Mouse (Mus musculus) heart, adult 2 months (tissue): Measurements from ENCODE around the gene Lmntd1. TPM values are rescaled to one million over a fixed set of nuclear protein-coding genes. Genes with fewer than 3 reads are reported as not detected.
A peak's percentile ranks its signal among the peaks of the same experiment; 100 is the strongest.

Experiments used
- DNase-seq, 2 experiments: peaks; one replicate each; pipeline ENCODE4 v3.0.0; 2021
- H3K27ac ChIP-seq: fragments of 200-600 bp; 2 replicates; pipeline ENCODE4 v1.8.1; 2022
- H3K27me3 ChIP-seq: fragments of 200-500 bp; 2 replicates; pipeline ENCODE4 v1.6.1; 2012; ENCODE audit warnings: mild to moderate bottlenecking, low read length, inconsistent platforms, mixed read lengths; ENCODE audit not compliant: control insufficient read depth, insufficient read depth
- H3K36me3 ChIP-seq: fragments of 200-500 bp; 2 replicates; pipeline ENCODE4 v1.6.1; 2012; ENCODE audit warnings: low read length, inconsistent platforms; ENCODE audit not compliant: control insufficient read depth, insufficient read depth
- H3K4me1 ChIP-seq: fragments of 200-500 bp; 2 replicates; pipeline ENCODE4 v1.6.1; 2011; ENCODE audit warnings: low read length; ENCODE audit not compliant: control insufficient read depth, insufficient read depth
- H3K4me3 ChIP-seq: fragments of 200-600 bp; 2 replicates; pipeline ENCODE4 v1.8.1; 2022
- H3K79me2 ChIP-seq: fragments of 200-500 bp; replicated peaks from 2 replicates; pipeline ENCODE4 v1.6.1; 2012; ENCODE audit warnings: mild to moderate bottlenecking, inconsistent platforms, low read length, moderate library complexity, mixed read lengths; ENCODE audit not compliant: control insufficient read depth, insufficient read depth
- H3K9ac ChIP-seq: fragments of 200-500 bp; 2 replicates; pipeline ENCODE4 v1.6.1; 2012; ENCODE audit warnings: low read depth, mild to moderate bottlenecking, control low read depth, inconsistent platforms, low read length, mixed read lengths
- CTCF ChIP-seq: fragments of 200-600 bp; IDR thresholded peaks from 2 replicates; pipeline ENCODE4 v1.8.1; 2022; ENCODE audit warnings: antibody characterized with exemption, mild to moderate bottlenecking, moderate library complexity
- EP300 ChIP-seq: fragments of 200-500 bp; IDR thresholded peaks from 2 replicates; pipeline ENCODE4 v1.6.1; 2011; ENCODE audit warnings: low read depth, low read length, control low read depth; ENCODE audit not compliant: insufficient read depth
- POLR2A ChIP-seq: fragments of 200-500 bp; IDR thresholded peaks from 2 replicates; pipeline ENCODE4 v1.6.1; 2011; ENCODE audit warnings: mild to moderate bottlenecking, low read depth, low read length, control low read depth; ENCODE audit not compliant: insufficient read depth
- WGBS: fragments of 180-500 bp; shearing (Covaris S2); methylation state at CpG from one replicate; pipeline ENCODE4 v1.1.7; 2018; 5-methylcytosine and 5-hydroxymethylcytosine counted together
- intact Hi-C: fragments of 180-260 bp; cut with DNase I; formaldehyde crosslinking; loops from one replicate; pipeline ENCODE4 v1.15.1; 2025
- polyA plus RNA-seq: library from polyadenylated mRNA; depleted of rRNA; stranded (reverse); fragments of >200 nt; gene quantifications from 2 replicates; pipeline ENCODE4 v1.2.3, GENCODE M21; 2012
- total RNA-seq, 2 experiments: library from RNA; stranded (reverse); gene quantifications; 2 replicates each; pipeline ENCODE4 v1.2.3; 2021

Lmntd1 gene
- total and polyA plus RNA-seq, 3 experiments = 2.0 to 6.7 (median 2.2) TPM

- intact Hi-C loops = no loop called here
- H3K36me3 ChIP-seq = no peaks in the 10 kb centered on the region
- no peaks in the 10 kb centered on the region for H3K27me3 ChIP-seq
- H3K4me3 ChIP-seq = no peak overlapping the region
- H3K79me2 ChIP-seq = no peaks in the 10 kb centered on the region
- no peak overlapping the region for H3K9ac ChIP-seq
- TF ChIP-seq CTCF = no peak
- no peak for TF ChIP-seq POLR2A
- no peak for TF ChIP-seq EP300
- 42% methylated on average over 2 of the region's 2 CpGs for WGBS
- DNase-seq = no peak
- H3K4me1 ChIP-seq = peaks cover 5% of the 10 kb centered on the region
- H3K27ac ChIP-seq = no peak overlapping the region
These were observed 165.8 kb downstream of the Lmntd1 start for GRCm38 (mm10) chr6:145448361-145448760.

- intact Hi-C loops = no loop called here
- WGBS = 61% methylated on average over 8 of the region's 8 CpGs
- peak overlapping the region; percentile 13; the same call in 1 of the 2 replicates for H3K27ac ChIP-seq
- H3K27me3 ChIP-seq = no peaks in the 10 kb centered on the region
- H3K36me3 ChIP-seq = no peaks in the 10 kb centered on the region
- H3K79me2 ChIP-seq = no peaks in the 10 kb centered on the region
- H3K4me3 ChIP-seq = no peak overlapping the region
- peak; percentile 37 to 63 for DNase-seq
- H3K9ac ChIP-seq = no peak overlapping the region
- TF ChIP-seq EP300 (no peak), POLR2A (no peak), CTCF (no peak)
- peaks cover 5% of the 10 kb centered on the region for H3K4me1 ChIP-seq
These were observed 168.2 kb downstream of the Lmntd1 start for GRCm38 (mm10) chr6:145445811-145446500.

GRCm38 (mm10) chr6:145445380-145445779 is 168.7 kb downstream of the Lmntd1 start:
- no peak overlapping the region; the same call in 1 of the 2 replicates for H3K27ac ChIP-seq
- no peak overlapping the region for H3K4me3 ChIP-seq
- H3K36me3 ChIP-seq = no peaks in the 10 kb centered on the region
- TF ChIP-seq POLR2A (no peak), CTCF (no peak), EP300 (no peak)
- WGBS = 44% methylated on average over 4 of the region's 4 CpGs
- H3K4me1 ChIP-seq = peaks cover 3% of the 10 kb centered on the region
- no peak overlapping the region for H3K9ac ChIP-seq
- DNase-seq = no peak
- H3K27me3 ChIP-seq = no peaks in the 10 kb centered on the region
- intact Hi-C loops = no loop called here
- no peaks in the 10 kb centered on the region for H3K79me2 ChIP-seq

- H3K36me3 ChIP-seq = no peaks in the 10 kb centered on the region
- no peak overlapping the region for H3K4me3 ChIP-seq
- intact Hi-C loops = no loop called here
- DNase-seq = no peak
- H3K9ac ChIP-seq = no peak overlapping the region
- no peak for TF ChIP-seq POLR2A
- peak; percentile 51 for TF ChIP-seq CTCF
- H3K27me3 ChIP-seq = no peaks in the 10 kb centered on the region
- H3K27ac ChIP-seq = no peak overlapping the region
- peaks cover 5% of the 10 kb centered on the region for H3K4me1 ChIP-seq
- no peaks in the 10 kb centered on the region for H3K79me2 ChIP-seq
- 62% methylated on average over 13 of the region's 13 CpGs for WGBS
These were observed 171.3 kb downstream of the Lmntd1 start for GRCm38 (mm10) chr6:145442786-145443185.

GRCm38 (mm10) chr6:145441416-145442110 is 172.6 kb downstream of the Lmntd1 start:
- Histone ChIP-seq H3K36me3 (no peaks in the 10 kb centered on the region), H3K79me2 (no peaks in the 10 kb centered on the region), H3K9ac (no peak overlapping the region), H3K27me3 (no peaks in the 10 kb centered on the region), H3K4me3 (no peak overlapping the region), H3K27ac (no peak overlapping the region; the same call in 1 of the 2 replicates), H3K4me1 (peaks cover 5% of the 10 kb centered on the region)
- WGBS = 51% methylated on average over 18 of the region's 18 CpGs
- TF ChIP-seq EP300 (0 out of 2 replicates have a peak, but pooled peaks have one; percentile 37), CTCF (peak; percentile 75), POLR2A (no peak)
- peak; percentile 40 to 42 for DNase-seq
- intact Hi-C loops = loop anchor here (2.0 kb wide), 3 partner anchors 307 to 381 kb away; no protein-coding TSS in a partner anchor

- intact Hi-C loops = no loop called here
- DNase-seq = no peak
- H3K27ac ChIP-seq = no peak overlapping the region
These were observed 175.3 kb downstream of the Lmntd1 start for GRCm38 (mm10) chr6:145438851-145439250.

More at GRCm38 (mm10) chr6:145438851-145439250, 175.3 kb downstream of the Lmntd1 start:
- Histone ChIP-seq H3K4me3 (no peak overlapping the region), H3K9ac (no peak overlapping the region), H3K4me1 (peaks cover 7% of the 10 kb centered on the region), H3K36me3 (no peaks in the 10 kb centered on the region), H3K27me3 (no peaks in the 10 kb centered on the region), H3K79me2 (no peaks in the 10 kb centered on the region)
- TF ChIP-seq POLR2A (no peak), EP300 (no peak), CTCF (no peak)
- 47% methylated on average over 5 of the region's 5 CpGs for WGBS
